Mouse (Mus musculus): ENCODE measurements around the gene 4930544D05Rik. TPM values are rescaled to one million over a fixed set of nuclear protein-coding genes. Genes with fewer than 3 reads are reported as not detected.

The 4930544D05Rik gene
- total RNA-seq, 2 experiments from 2014 or later: 0.47 to 0.72 TPM

GRCm38 (mm10) chr11:70649185-70649734, 33.6 kb downstream of the 4930544D05Rik start:
- DNase-seq (ENCODE audit: low spot score in 2 of 2): no peak
- no peak for TF ChIP-seq CTCF (conservative IDR thresholded peaks at IDR 0.05)
- Histone ChIP-seq H3K27ac (peak overlapping the region; percentile 20; the same call in 1 of the 2 replicates), H3K4me3 (no peak overlapping the region; the same call in 1 of the 2 replicates)

DNA sequence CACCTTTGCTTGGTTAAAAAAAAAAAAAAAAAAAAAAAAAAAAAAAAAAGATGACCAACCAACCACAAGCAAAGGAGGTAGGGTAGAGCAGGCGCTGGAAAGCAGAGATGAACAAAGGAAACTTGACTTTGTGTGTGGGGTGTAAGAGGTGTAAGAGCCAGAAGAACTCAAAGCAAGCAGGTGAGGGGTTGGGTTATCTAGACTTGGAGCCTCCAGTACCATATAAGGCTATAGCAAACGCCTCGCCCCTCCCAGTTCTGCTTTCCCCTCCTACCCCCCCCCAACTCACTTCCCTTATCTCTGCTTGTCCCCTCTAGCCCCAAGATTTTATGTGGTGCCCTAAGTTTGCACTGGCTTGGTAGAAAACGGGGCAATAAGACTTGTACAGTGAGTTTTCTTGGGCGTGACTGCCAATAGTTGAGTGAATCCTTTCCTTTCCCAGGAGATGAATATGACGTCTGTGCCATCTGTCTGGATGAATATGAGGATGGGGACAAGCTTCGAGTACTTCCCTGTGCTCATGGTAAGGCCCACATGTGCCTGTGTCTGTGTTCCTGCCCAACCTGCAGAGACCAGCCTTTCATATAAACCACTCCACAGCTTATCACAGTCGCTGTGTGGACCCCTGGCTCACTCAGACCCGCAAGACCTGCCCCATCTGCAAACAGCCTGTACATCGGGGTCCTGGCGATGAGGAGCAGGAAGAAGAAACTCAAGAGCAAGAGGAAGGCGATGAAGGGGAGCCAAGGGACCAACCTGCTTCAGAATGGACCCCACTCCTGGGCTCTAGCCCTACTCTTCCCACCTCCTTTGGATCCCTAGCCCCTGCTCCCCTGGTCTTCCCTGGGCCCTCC, 34.9 kb downstream of the 4930544D05Rik start:
- no peak for TF ChIP-seq CTCF (conservative IDR thresholded peaks at IDR 0.05)
- no peak overlapping the region for H3K4me3 ChIP-seq

DNA sequence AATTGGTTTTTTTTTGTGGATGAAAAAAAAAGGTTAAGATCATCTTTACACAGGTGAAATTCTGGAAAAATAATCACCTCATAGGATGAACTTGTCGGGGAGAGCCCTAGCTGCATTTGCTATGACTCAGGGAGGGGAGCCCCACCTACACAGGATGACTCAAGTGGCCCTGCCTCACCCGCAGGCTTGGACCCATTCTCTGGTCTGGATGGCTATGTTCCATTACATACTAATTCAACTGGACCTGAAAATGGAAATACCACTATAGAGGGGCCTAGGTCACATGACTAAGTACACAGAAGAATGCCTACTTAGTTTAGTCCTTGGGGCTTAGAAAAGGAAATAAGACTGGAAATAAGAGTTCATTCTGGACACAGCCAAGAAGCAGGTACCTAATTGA, 35.7 kb downstream of the 4930544D05Rik start:
- H3K4me3 ChIP-seq: no peak overlapping the region
- TF ChIP-seq CTCF (conservative IDR thresholded peaks at IDR 0.05): no peak
- no peak for DNase-seq (ENCODE audit: low spot score in 2 of 2)
- peak overlapping the region; percentile 59 for H3K27ac ChIP-seq

More for the DNA sequence above, 34.9 kb downstream of the 4930544D05Rik start:
- no peak for DNase-seq (ENCODE audit: low spot score in 2 of 2)
- H3K27ac ChIP-seq: peak overlapping the region; percentile 59

DNA sequence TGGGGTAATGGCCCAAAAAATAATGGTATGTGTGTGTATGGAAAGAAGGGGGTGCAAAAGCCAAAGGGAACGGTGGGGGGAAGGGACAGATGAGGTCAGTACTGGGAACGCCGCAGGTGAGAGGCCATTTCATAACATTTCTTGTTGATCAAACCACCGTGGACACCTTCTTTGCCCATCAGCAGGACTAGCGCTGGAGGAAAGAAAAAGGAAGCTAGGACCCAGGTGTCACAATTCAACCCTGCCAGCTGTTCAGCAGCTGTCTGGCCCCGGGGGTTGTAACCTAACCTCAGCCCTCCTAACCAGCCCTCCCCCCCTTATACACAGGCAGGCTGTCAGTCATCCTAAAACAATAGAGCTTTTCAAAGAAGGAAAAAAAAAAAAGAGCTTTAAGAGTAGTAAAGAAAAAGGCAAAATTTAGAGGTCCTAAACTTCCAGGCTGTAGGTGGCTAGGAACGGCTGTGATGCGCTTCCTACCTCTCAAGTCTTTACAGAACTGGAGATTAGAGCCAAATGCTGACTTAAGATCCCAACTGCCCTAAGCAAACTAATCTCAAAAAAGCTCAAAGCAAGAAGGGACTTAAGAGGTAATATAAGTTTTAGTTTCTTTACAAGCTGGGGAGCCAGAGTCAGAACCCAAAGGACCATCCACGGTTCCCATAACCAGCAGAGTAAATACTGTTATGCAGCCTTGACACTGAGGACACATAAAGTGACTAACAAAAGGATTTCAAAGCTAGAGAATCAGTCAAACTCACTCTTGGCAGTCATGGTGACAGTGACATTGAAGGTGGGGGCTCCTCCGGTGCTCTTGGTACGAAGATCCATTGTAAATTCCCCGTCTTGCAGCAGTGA, 36.6 kb downstream of the 4930544D05Rik start:
- no peak for DNase-seq (ENCODE audit: low spot score in 2 of 2)
- H3K4me3 ChIP-seq: peak overlapping the region; percentile 100

GRCm38 (mm10) chr11:70652884-70653344, 37.3 kb downstream of the 4930544D05Rik start:
- TF ChIP-seq CTCF (conservative IDR thresholded peaks at IDR 0.05): no peak
- H3K27ac ChIP-seq: peak overlapping the region; percentile 98; the same call in 1 of the 2 replicates
- DNase-seq (ENCODE audit: low spot score in 2 of 2): no peak
- H3K4me3 ChIP-seq: peak overlapping the region; percentile 100

More for the DNA sequence above, 36.6 kb downstream of the 4930544D05Rik start:
- peak overlapping the region; percentile 98; the same call in 1 of the 2 replicates for H3K27ac ChIP-seq
- TF ChIP-seq CTCF (conservative IDR thresholded peaks at IDR 0.05): no peak

DNA sequence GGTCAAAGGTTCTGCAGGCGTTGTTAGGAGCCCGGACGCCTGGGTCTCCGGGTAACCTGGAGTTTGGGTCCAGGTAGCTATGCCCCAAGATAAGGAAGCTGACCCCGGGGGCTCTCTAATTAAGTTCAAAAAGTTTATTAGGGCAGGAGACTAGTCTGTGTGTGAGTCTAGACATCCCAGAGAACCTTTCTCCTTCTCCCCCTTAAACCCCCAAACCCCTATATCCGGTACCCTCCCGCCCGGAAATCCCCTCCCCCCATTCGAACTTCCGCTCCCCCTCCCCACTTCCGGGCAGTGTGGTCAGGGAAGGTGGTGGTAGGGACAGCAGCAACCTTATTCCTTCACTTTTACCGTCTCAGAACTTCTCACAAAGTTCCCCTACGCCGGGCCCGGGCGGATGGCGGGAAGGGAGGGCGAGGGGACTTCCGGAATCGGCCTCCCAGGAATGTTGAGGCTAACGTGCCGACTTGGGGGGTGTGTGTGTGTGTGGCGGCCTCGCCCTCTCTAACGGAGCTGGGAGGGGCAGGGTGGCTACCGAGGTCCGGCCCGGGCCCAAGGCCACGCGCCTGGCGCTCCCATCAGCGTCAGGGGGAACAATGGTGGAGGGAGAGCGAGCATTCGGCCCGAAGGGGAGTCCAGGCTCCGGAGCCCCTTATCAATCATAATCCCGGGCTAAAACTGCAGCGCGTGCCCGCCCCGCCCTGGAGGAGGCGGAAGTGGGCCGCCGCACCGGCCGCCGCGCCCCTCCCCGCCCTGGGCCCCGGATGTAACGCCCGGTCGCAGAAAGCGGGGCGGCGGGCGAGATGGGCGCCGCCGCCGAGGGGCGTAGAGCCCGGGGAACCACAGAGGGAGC, 37.9 kb downstream of the 4930544D05Rik start:
- H3K27ac ChIP-seq: peak overlapping the region; percentile 98
- H3K4me3 ChIP-seq: peak overlapping the region; percentile 100
- no peak for TF ChIP-seq CTCF (conservative IDR thresholded peaks at IDR 0.05)
- DNase-seq (ENCODE audit: low spot score in 2 of 2): peak in 1 of 2 experiments; percentile 50

DNA sequence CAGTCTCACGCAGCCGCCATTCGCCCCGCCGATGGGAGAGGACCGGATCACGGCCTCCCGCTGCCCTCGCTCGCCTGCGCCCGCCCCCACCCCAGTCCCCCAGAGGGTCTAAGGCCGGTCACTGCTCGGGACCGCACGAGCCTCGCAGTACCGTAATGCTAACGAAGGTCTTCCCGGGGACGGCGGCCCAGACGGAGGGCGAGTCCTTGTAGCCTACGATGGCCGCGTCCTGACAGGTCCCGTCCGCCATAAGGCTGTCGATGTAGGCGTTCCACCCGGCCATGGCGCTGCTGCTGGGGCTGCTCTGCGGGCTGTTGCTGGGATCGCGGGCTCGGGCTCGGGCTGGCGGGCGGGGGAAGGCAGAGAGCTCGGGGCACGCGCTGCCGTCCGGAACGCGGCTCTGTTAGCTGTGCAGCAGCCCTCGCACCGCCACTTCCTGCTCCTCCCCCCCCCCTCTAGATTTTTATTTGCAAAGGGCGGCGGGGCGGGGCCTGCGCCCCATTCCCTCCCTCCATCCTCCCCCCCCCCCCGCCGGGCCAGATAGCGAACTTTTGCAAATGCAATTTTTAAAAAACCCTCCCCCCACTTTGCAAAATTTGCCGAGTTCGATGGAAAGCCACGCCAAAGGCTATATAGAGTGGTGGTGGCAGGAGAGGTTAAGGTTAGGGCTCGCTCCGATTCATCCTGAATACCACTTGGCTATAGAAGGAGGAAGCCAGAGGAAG, 38.7 kb downstream of the 4930544D05Rik start, which contains the start of gene Pfn1:
Gene Pfn1 (minus strand): TSS at position 447 of the 725 bp plus-strand sequence.
- peak within 1 kb of the TSS; percentile 98 for H3K27ac ChIP-seq
- no peak for TF ChIP-seq CTCF (conservative IDR thresholded peaks at IDR 0.05)
- DNase-seq (ENCODE audit: low spot score in 2 of 2): peak; percentile 59 to 63
- H3K4me3 ChIP-seq: peak within 1 kb of the TSS; percentile 100

DNA sequence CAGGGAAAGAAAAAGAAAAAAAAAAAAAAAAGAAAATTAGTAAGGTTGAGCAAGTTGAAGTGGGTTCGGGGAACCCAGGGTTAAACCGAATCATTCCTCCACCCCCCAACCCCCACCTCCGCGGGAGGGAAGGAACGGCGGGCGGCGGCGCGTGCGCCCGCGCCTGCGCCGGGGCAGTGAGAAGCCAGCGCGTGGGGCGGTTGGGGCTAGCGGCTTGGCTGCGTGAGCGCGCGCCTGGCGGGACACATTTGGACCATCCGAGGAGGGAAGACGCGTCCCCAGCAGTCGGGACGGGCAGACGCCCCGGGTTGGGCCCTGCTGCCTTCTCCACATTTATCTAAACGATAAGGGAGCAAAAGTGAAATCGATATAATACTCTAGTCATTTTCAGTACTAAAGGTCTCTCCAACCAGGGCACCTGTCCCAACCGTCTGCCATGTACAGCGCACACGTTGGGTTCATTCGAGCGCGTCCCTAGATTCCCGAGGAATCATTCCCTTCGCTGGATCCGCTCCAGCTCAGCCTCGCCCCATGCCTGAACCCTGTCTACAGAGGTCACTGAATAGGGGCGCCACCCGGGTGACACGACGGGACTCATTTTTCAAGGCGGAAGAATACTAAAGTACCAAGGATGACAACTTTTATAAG, 39.4 kb downstream of the 4930544D05Rik start:
- Histone ChIP-seq H3K27ac (peak overlapping the region; percentile 98), H3K4me3 (peak overlapping the region; percentile 100)
- peak in 1 of 2 experiments; percentile 74 for DNase-seq (ENCODE audit: low spot score in 2 of 2)
- no peak for TF ChIP-seq CTCF (conservative IDR thresholded peaks at IDR 0.05)

- Histone ChIP-seq H3K27ac (peak overlapping the region; percentile 98), H3K4me3 (peak overlapping the region; percentile 100)
- DNase-seq (ENCODE audit: low spot score in 2 of 2): no peak
- TF ChIP-seq CTCF (conservative IDR thresholded peaks at IDR 0.05): no peak
Measured at GRCm38 (mm10) chr11:70655571-70656455, 40.2 kb downstream of the 4930544D05Rik start.

Measured in layer of hippocampus, adult 2 months (tissue).